Mouse (Mus musculus) ES-CJ7 (cell line): ENCODE data around the gene Sin3a.

Experiments used
- DNase-seq: peaks from one replicate; pipeline ENCODE4 v3.0.0; 2011; ENCODE audit warnings: low read depth, low spot score

Gene Sin3a

GRCm38 (mm10) chr9:57137777-57138176 is 65.9 kb downstream of the Sin3a start:
- no peak for DNase-seq

GRCm38 (mm10) chr9:57138507-57138906 is 66.7 kb downstream of the Sin3a start:
- no peak for DNase-seq

GRCm38 (mm10) chr9:57139110-57139509 is 67.3 kb downstream of the Sin3a start:
- no peak for DNase-seq

GRCm38 (mm10) chr9:57139571-57139970 is 67.7 kb downstream of the Sin3a start:
- peak; percentile 81 for DNase-seq

- DNase-seq = no peak
Observed at GRCm38 (mm10) chr9:57141417-57142353, 69.8 kb downstream of the Sin3a start.

- DNase-seq = no peak
Observed at GRCm38 (mm10) chr9:57143212-57143611, 71.4 kb downstream of the Sin3a start.

- DNase-seq = no peak
Observed at GRCm38 (mm10) chr9:57144830-57145229, 73.0 kb downstream of the Sin3a start.

GRCm38 (mm10) chr9:57146451-57147066 is 74.7 kb downstream of the Sin3a start:
- DNase-seq = no peak

GRCm38 (mm10) chr9:57147205-57148143 is 75.6 kb downstream of the Sin3a start:
- no peak for DNase-seq

- DNase-seq = peak; percentile 92
Observed at GRCm38 (mm10) chr9:57148144-57148878, 76.5 kb downstream of the Sin3a start, which contains the start of gene Neil1. Gene Neil1, minus strand, starts transcription at chr9:57148305.

- no peak for DNase-seq
Observed at GRCm38 (mm10) chr9:57149021-57149420, 77.2 kb downstream of the Sin3a start.

GRCm38 (mm10) chr9:57150192-57150591 is 78.4 kb downstream of the Sin3a start:
- DNase-seq = no peak

- peak; percentile 21 for DNase-seq
Observed at GRCm38 (mm10) chr9:57152331-57152730, 80.5 kb downstream of the Sin3a start.

GRCm38 (mm10) chr9:57156383-57156782 is 84.5 kb downstream of the Sin3a start:
- DNase-seq = no peak

- no peak for DNase-seq
Observed at GRCm38 (mm10) chr9:57156823-57157222, 85.0 kb downstream of the Sin3a start.

- peak; percentile 17 for DNase-seq
Observed at GRCm38 (mm10) chr9:57157499-57157898, 85.7 kb downstream of the Sin3a start.

GRCm38 (mm10) chr9:57158013-57158470 is 86.2 kb downstream of the Sin3a start, which contains the start of gene Commd4:
Gene Commd4, minus strand, starts transcription at chr9:57158331.
- DNase-seq = peak; percentile 99

GRCm38 (mm10) chr9:57158506-57158905 is 86.7 kb downstream of the Sin3a start:
- DNase-seq = no peak

GRCm38 (mm10) chr9:57162496-57162895 is 90.7 kb downstream of the Sin3a start:
- DNase-seq = peak; percentile 87

GRCm38 (mm10) chr9:57163137-57163536 is 91.3 kb downstream of the Sin3a start:
- peak; percentile 91 for DNase-seq

GRCm38 (mm10) chr9:57166173-57166572 is 94.3 kb downstream of the Sin3a start:
- DNase-seq = peak; percentile 48
